Mouse (Mus musculus) erythroid progenitor cell, adult 5-6 weeks (primary cell): ENCODE data around the gene Gm266. TPM values are rescaled to one million over a fixed set of nuclear protein-coding genes. Genes with fewer than 3 reads are reported as not detected.
A peak's percentile ranks its signal among the peaks of the same experiment; 100 is the strongest.

ENCODE experiments used
- ATAC-seq: replicated peaks from 2 replicates; pipeline ENCODE4 v1.8.0; 2016; ENCODE audit warnings: moderate number of reproducible peaks, mild to moderate bottlenecking, moderate TSS enrichment, inconsistent platforms; ENCODE audit not compliant: poor library complexity, low FRiP score, severe bottlenecking
- total RNA-seq, 2 experiments: library from RNA; stranded (forward) in 1 of 2; stranded (reverse) in 1 of 2; fragments of 150-400 nt in 1 of 2; fragments of 186-747, 209-891 nt in 1 of 2; gene quantifications; 2 replicates each; pipeline versions ENCODE4 v1.2.3 to v1.2.4; 2015 to 2017; ENCODE audit warnings: low replicate concordance in 2 of 2

Gm266 gene
- total RNA-seq, 2 experiments from 2014 or later, result not detected

GRCm38 (mm10) chr12:111457742-111458141, 27.9 kb downstream of the Gm266 start:
- ATAC-seq, result no peak

GRCm38 (mm10) chr12:111455860-111456259, 29.8 kb downstream of the Gm266 start:
- no peak for ATAC-seq

- no peak for ATAC-seq
Observed at GRCm38 (mm10) chr12:111455311-111455846, 30.2 kb downstream of the Gm266 start.

GRCm38 (mm10) chr12:111454543-111455280, 30.9 kb downstream of the Gm266 start:
- no peak for ATAC-seq

- ATAC-seq, result no peak
Observed at GRCm38 (mm10) chr12:111454021-111454420, 31.6 kb downstream of the Gm266 start.

- no peak for ATAC-seq
Observed at GRCm38 (mm10) chr12:111451561-111451960, 34.1 kb downstream of the Gm266 start.

- ATAC-seq, result no peak
Observed at GRCm38 (mm10) chr12:111450359-111450758, 35.3 kb downstream of the Gm266 start.

GRCm38 (mm10) chr12:111448931-111449705, 36.5 kb downstream of the Gm266 start:
- ATAC-seq, result no peak

- no peak for ATAC-seq
Observed at GRCm38 (mm10) chr12:111447898-111448760, 37.5 kb downstream of the Gm266 start.

GRCm38 (mm10) chr12:111447350-111447749, 38.3 kb downstream of the Gm266 start:
- no peak for ATAC-seq

- no peak for ATAC-seq
Observed at GRCm38 (mm10) chr12:111446745-111447144, 38.9 kb downstream of the Gm266 start.

- ATAC-seq, result no peak
Observed at GRCm38 (mm10) chr12:111445890-111446613, 39.6 kb downstream of the Gm266 start.

GRCm38 (mm10) chr12:111445161-111445889, 40.3 kb downstream of the Gm266 start:
- no peak for ATAC-seq

- no peak for ATAC-seq
Observed at GRCm38 (mm10) chr12:111443921-111444831, 41.4 kb downstream of the Gm266 start.

- peak; percentile 82 for ATAC-seq
Observed at GRCm38 (mm10) chr12:111443011-111443870, 42.4 kb downstream of the Gm266 start.

- peak; percentile 74 for ATAC-seq
Observed at GRCm38 (mm10) chr12:111442309-111443010, 43.2 kb downstream of the Gm266 start, which contains the start of gene Tnfaip2. Gene Tnfaip2 (plus strand): TSS chr12:111442469.
